Mouse (Mus musculus) lung, adult 2 months (tissue): Measurements from ENCODE around the gene Sox5.

ENCODE experiments used
- CTCF ChIP-seq: fragments of 200-500 bp; IDR thresholded peaks from 2 replicates; pipeline ENCODE4 v1.5.1; 2011; ENCODE audit warnings: mild to moderate bottlenecking, low read length, control low read depth; ENCODE audit not compliant: insufficient read depth
- POLR2A ChIP-seq: fragments of 200-500 bp; IDR thresholded peaks from 2 replicates; pipeline ENCODE4 v1.6.1; 2011; ENCODE audit warnings: low read depth, mild to moderate bottlenecking, control low read depth, low read length, borderline replicate concordance; ENCODE audit errors: extremely low read depth

GRCm38 (mm10) chr6:144100852-144101251 is 680.9 kb downstream of the Sox5 start:
- no peak for TF ChIP-seq POLR2A
- TF ChIP-seq CTCF: no peak
